In genomic region chr1:193337787-193338310, GRCm38 (mm10) we compare ENCODE assay signal across 13 mouse cellular contexts. TPM values are rescaled to one million over a fixed set of nuclear protein-coding genes. Genes with fewer than 3 reads are reported as not detected.
DNase-seq lines count a peak whose midpoint lies in the region; ATAC-seq and TF ChIP-seq lines count a peak whose summit lies in the region.
"Had no signal": no experiment of that assay in that cellular context is flagged by ENCODE, and none has a peak within 500 bp of the region (broad histone marks: within the 10 kb centered on the region; RNA-seq: fewer than 3 reads in every experiment).

No protein-coding gene starts in this region.

- H3K36me3 ChIP-seq in heart, embryonic 13.5 days, result no peaks in the 10 kb centered on the region
- no peaks in the 10 kb centered on the region for H3K36me3 ChIP-seq in neural tube, embryonic 15.5 days

- H3K27ac ChIP-seq in heart, embryonic 13.5 days (replicated peaks), result 0 out of 2 replicates have a peak overlapping the region, but pooled peaks have one; percentile 21
- peak overlapping the region; percentile 65 for H3K27ac ChIP-seq in neural tube, embryonic 15.5 days (replicated peaks)
- no peak overlapping the region for H3K27ac ChIP-seq in cerebellum, adult 2 months (ENCODE audit: insufficient read depth, low read length)

- TF ChIP-seq CTCF in cerebellum, adult 2 months (IDR thresholded peaks at IDR 0.05; ENCODE audit: borderline replicate concordance, insufficient read depth, low read depth, low read length), result no peak

- no peak for ATAC-seq in heart, embryonic 13.5 days (ENCODE audit: extremely low read depth, insufficient number of reproducible peaks, low FRiP score, low TSS enrichment)
- ATAC-seq in common myeloid progenitor, adult 5-6 weeks (replicated peaks; ENCODE audit: low read depth, poor library complexity, severe bottlenecking), result peak; percentile 15
- ATAC-seq in neural tube, embryonic 15.5 days (ENCODE audit: low FRiP score), result no peak

- H3K4me1 ChIP-seq in heart, embryonic 13.5 days, result peaks cover 62% of the 10 kb centered on the region
- H3K4me1 ChIP-seq in neural tube, embryonic 15.5 days, result peaks cover 19% of the 10 kb centered on the region
- peaks cover 38% of the 10 kb centered on the region for H3K4me1 ChIP-seq in cerebellum, adult 2 months (ENCODE audit: control insufficient read depth, insufficient read depth, low read length)

- 32% methylated on average over 4 of the region's 4 CpGs for WGBS in heart, embryonic 13.5 days
- WGBS in neural tube, embryonic 15.5 days, result 67% methylated on average over 4 of the region's 4 CpGs
- 90% methylated on average over 4 of the region's 4 CpGs for WGBS in cerebellum, adult 2 months

- no peak overlapping the region for H3K4me3 ChIP-seq in heart, embryonic 13.5 days
- H3K4me3 ChIP-seq in neural tube, embryonic 15.5 days (replicated peaks), result no peak overlapping the region
- no peak overlapping the region for H3K4me3 ChIP-seq in cerebellum, adult 2 months (replicated peaks; ENCODE audit: insufficient read depth, low read depth, low read length)
- H3K4me3 ChIP-seq: gastrocnemius, adult 2 months had no signal

- no peaks in the 10 kb centered on the region for H3K9me3 ChIP-seq in heart, embryonic 13.5 days
- no peaks in the 10 kb centered on the region for H3K9me3 ChIP-seq in neural tube, embryonic 15.5 days (replicated peaks)

- peaks cover 4% of the 10 kb centered on the region; the same call in 1 of the 2 replicates for H3K27me3 ChIP-seq in heart, embryonic 13.5 days (replicated peaks)
- no peaks in the 10 kb centered on the region for H3K27me3 ChIP-seq in neural tube, embryonic 15.5 days (replicated peaks)
- no peaks in the 10 kb centered on the region for H3K27me3 ChIP-seq in cerebellum, adult 2 months (ENCODE audit: control insufficient read depth, insufficient read depth, low read length)

- no peak overlapping the region for H3K4me2 ChIP-seq in heart, embryonic 13.5 days
- H3K4me2 ChIP-seq in neural tube, embryonic 15.5 days, result no peak overlapping the region
- H3K4me2 ChIP-seq: liver, embryonic 11.5 days had no signal

- H3K9ac ChIP-seq in heart, embryonic 13.5 days, result 0 out of 2 replicates have a peak overlapping the region, but pooled peaks have one; percentile 37
- H3K9ac ChIP-seq in neural tube, embryonic 15.5 days (replicated peaks), result no peak overlapping the region

- no peak for TF ChIP-seq POLR2A in cerebellum, adult 2 months (IDR thresholded peaks at IDR 0.05; ENCODE audit: borderline replicate concordance, insufficient read depth, low read length)

- no peak for DNase-seq in heart, adult 18-20 months
- DNase-seq in 416B (ENCODE audit: low read depth), result peak; percentile 7
- DNase-seq in cerebellum, adult 11-12 months, result no peak
- no peak for DNase-seq in cerebellum, adult 2 months
- no peak for DNase-seq in left cerebral cortex, adult 9 months (ENCODE audit: low spot score in 2 of 2)
- DNase-seq: adrenal gland, adult 8-10 months; gastrocnemius, adult 2 months; heart, postnatal 14 days; kidney, adult 8-10 months had no signal

RNA-seq across cellular contexts. Expression of gene Camk1g, which starts 32.2 kb away (rescaled TPM):
- 7.5 and 8.3 TPM in 2 replicates for polyA plus RNA-seq in heart, embryonic 13.5 days (2015; fragmentation: Nextera tagmentation; extraction: Ambion mirVana)
- total RNA-seq in heart, adult 18-20 months (2021), result under 1 TPM; 0.15 to 0.22 TPM
- 0.09 TPM in 1 of 2 replicates, not detected in the other for total RNA-seq in common myeloid progenitor, adult 5-6 weeks (2017)
- 40.8 and 49.5 TPM in 2 replicates for polyA plus RNA-seq in neural tube, embryonic 15.5 days (2015; fragmentation: Nextera tagmentation; extraction: Ambion mirVana)
- 23.4 and 26.4 TPM in 2 replicates for polyA plus RNA-seq in cerebellum, adult 2 months (2012; rRNA removed)
